Mouse (Mus musculus) ES-Bruce4 (cell line): ENCODE results near the gene Tmigd1.

Experiments used
- CTCF ChIP-seq: IDR thresholded peaks from one replicate; pipeline ENCODE4 v1.8.1; 2011; ENCODE audit warnings: low read depth, low read length
- POLR2A ChIP-seq: IDR thresholded peaks from one replicate; pipeline ENCODE4 v1.8.1; 2011; ENCODE audit warnings: low read length; ENCODE audit not compliant: insufficient read depth

DNA sequence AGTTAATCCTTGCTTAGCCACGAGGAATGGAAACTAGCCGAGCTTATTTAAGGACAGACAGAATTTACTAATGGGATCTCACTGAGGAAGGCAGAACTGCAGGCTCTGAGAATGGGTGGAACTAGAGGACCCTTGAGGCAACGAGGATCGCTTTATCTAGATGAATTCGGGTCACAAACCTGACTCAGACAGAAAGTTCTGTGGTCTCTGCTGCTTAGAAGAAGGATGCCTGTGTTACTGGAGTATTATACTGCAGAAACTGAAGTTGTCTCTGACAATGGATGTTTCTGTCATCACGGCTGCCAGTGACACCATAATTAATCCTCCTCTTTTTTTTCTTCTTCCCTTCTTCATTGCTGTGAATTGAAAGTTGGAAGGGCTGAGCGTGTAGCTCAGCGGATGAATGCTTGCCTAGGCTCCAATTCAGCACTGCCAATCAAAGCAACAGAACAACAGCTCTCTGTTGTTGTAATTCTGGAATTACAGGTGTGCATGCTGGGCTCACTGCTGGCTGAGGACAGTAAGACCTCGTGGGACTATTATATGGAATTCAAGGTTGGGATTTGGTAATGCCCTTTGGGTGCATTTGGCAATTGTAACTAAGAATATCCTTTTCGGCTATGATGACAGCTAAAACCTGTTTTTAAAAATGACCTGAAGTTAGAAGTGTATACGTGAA is 29.3 kb upstream of the Tmigd1 start:
- no peak for TF ChIP-seq CTCF
- TF ChIP-seq POLR2A, result no peak
